Mouse (Mus musculus) gonadal fat pad, adult 2 months (tissue): ENCODE data around the gene Osbpl11. TPM values are rescaled to one million over a fixed set of nuclear protein-coding genes. Genes with fewer than 3 reads are reported as not detected.

Experiments
- polyA plus RNA-seq: library from polyadenylated mRNA; depleted of rRNA; stranded (reverse); fragments of >200 nt; gene quantifications from 2 replicates; pipeline ENCODE4 v1.2.3, GENCODE M21; 2012; rRNA removed

The Osbpl11 gene
- polyA plus RNA-seq, 1 experiment = 21.9 TPM

Other genes starting within 250 kb of the Osbpl11 start
- 0.63 and 0.81 TPM in 2 replicates for gene Iqcg, start 128.9 kb upstream of the Osbpl11 start, polyA plus RNA-seq
- gene Rpl35a, start 128.6 kb upstream of the Osbpl11 start, polyA plus RNA-seq = 364 and 454 TPM in 2 replicates
- 3.5 and 6.1 TPM in 2 replicates for gene Lmln, start 122.5 kb upstream of the Osbpl11 start, polyA plus RNA-seq
- 11.9 and 18.0 TPM in 2 replicates for gene Snx4, start 66.4 kb downstream of the Osbpl11 start, polyA plus RNA-seq
- 11.9 and 14.6 TPM in 2 replicates for gene Zfp148, start 195.8 kb downstream of the Osbpl11 start, polyA plus RNA-seq